Mouse (Mus musculus): ENCODE measurements around the gene Camk1d. TPM values are rescaled to one million over a fixed set of nuclear protein-coding genes. Genes with fewer than 3 reads are reported as not detected.

The Camk1d gene
- polyA plus RNA-seq, 1 experiment from 2014 or later: 1.5 TPM

GRCm38 (mm10) chr2:5636801-5637742 lies 77.2 kb downstream of the Camk1d start:
- no peak for ATAC-seq (ENCODE audit: low FRiP score, low TSS enrichment)
- Histone ChIP-seq H3K4me2 (replicated peaks; ENCODE audit: low read depth, low read length) (no peak overlapping the region), H3K9ac (replicated peaks; ENCODE audit: low read length) (no peak overlapping the region), H3K27me3 (ENCODE audit: insufficient read depth, low read length) (no peaks in the 10 kb centered on the region), H3K36me3 (ENCODE audit: insufficient read depth, low read length) (no peaks in the 10 kb centered on the region), H3K9me3 (ENCODE audit: low read length) (no peaks in the 10 kb centered on the region), H3K4me1 (ENCODE audit: insufficient read depth, low read length) (peaks cover 7% of the 10 kb centered on the region; the same call in 1 of the 2 replicates), H3K4me3 (ENCODE audit: low read length) (no peak overlapping the region), H3K27ac (ENCODE audit: low read length) (no peak overlapping the region)
- WGBS: 88% methylated on average over 14 of the region's 14 CpGs

GRCm38 (mm10) chr2:5632355-5632684 lies 82.0 kb downstream of the Camk1d start:
- 59% methylated on average over 6 of the region's 6 CpGs for WGBS

GRCm38 (mm10) chr2:5631676-5632354 lies 82.5 kb downstream of the Camk1d start:
- Histone ChIP-seq H3K27ac (ENCODE audit: low read length) (peak overlapping the region; percentile 41; the same call in 1 of the 2 replicates), H3K9ac (replicated peaks; ENCODE audit: low read length) (no peak overlapping the region), H3K4me1 (ENCODE audit: insufficient read depth, low read length) (peaks cover 3% of the 10 kb centered on the region; the same call in 1 of the 2 replicates), H3K4me2 (replicated peaks; ENCODE audit: low read depth, low read length) (no peak overlapping the region), H3K4me3 (ENCODE audit: low read length) (no peak overlapping the region), H3K27me3 (ENCODE audit: insufficient read depth, low read length) (no peaks in the 10 kb centered on the region), H3K36me3 (ENCODE audit: insufficient read depth, low read length) (no peaks in the 10 kb centered on the region), H3K9me3 (ENCODE audit: low read length) (no peaks in the 10 kb centered on the region; the same call in 1 of the 2 replicates)
- 0 out of 2 replicates have a peak, but pooled peaks have one; percentile 54 for ATAC-seq (ENCODE audit: low FRiP score, low TSS enrichment)
- WGBS: 52% methylated on average over 11 of the region's 11 CpGs

More at GRCm38 (mm10) chr2:5632355-5632684, 82.0 kb downstream of the Camk1d start:
- Histone ChIP-seq H3K9ac (replicated peaks; ENCODE audit: low read length) (no peak overlapping the region), H3K36me3 (ENCODE audit: insufficient read depth, low read length) (no peaks in the 10 kb centered on the region), H3K9me3 (ENCODE audit: low read length) (no peaks in the 10 kb centered on the region), H3K4me2 (replicated peaks; ENCODE audit: low read depth, low read length) (no peak overlapping the region), H3K4me3 (ENCODE audit: low read length) (no peak overlapping the region), H3K27me3 (ENCODE audit: insufficient read depth, low read length) (no peaks in the 10 kb centered on the region), H3K27ac (ENCODE audit: low read length) (peak overlapping the region; percentile 12; the same call in 1 of the 2 replicates), H3K4me1 (ENCODE audit: insufficient read depth, low read length) (peaks cover 3% of the 10 kb centered on the region; the same call in 1 of the 2 replicates)
- ATAC-seq (ENCODE audit: low FRiP score, low TSS enrichment): 0 out of 2 replicates have a peak, but pooled peaks have one; percentile 9

- Histone ChIP-seq H3K9ac (replicated peaks; ENCODE audit: low read length) (no peak overlapping the region), H3K4me1 (ENCODE audit: insufficient read depth, low read length) (peaks cover 3% of the 10 kb centered on the region; the same call in 1 of the 2 replicates), H3K4me3 (ENCODE audit: low read length) (no peak overlapping the region), H3K9me3 (ENCODE audit: low read length) (no peaks in the 10 kb centered on the region; the same call in 1 of the 2 replicates), H3K4me2 (replicated peaks; ENCODE audit: low read depth, low read length) (no peak overlapping the region), H3K27ac (ENCODE audit: low read length) (no peak overlapping the region), H3K27me3 (ENCODE audit: insufficient read depth, low read length) (no peaks in the 10 kb centered on the region), H3K36me3 (ENCODE audit: insufficient read depth, low read length) (no peaks in the 10 kb centered on the region)
- no peak for ATAC-seq (ENCODE audit: low FRiP score, low TSS enrichment)
- WGBS: 75% methylated on average over 4 of the region's 4 CpGs
Measured at GRCm38 (mm10) chr2:5630710-5631109, 83.6 kb downstream of the Camk1d start.

GRCm38 (mm10) chr2:5624379-5624778 lies 89.9 kb downstream of the Camk1d start:
- Histone ChIP-seq H3K36me3 (ENCODE audit: insufficient read depth, low read length) (no peaks in the 10 kb centered on the region), H3K4me2 (replicated peaks; ENCODE audit: low read depth, low read length) (no peak overlapping the region), H3K9ac (replicated peaks; ENCODE audit: low read length) (no peak overlapping the region), H3K4me1 (ENCODE audit: insufficient read depth, low read length) (no peaks in the 10 kb centered on the region), H3K27ac (ENCODE audit: low read length) (no peak overlapping the region), H3K9me3 (ENCODE audit: low read length) (no peaks in the 10 kb centered on the region; the same call in 1 of the 2 replicates), H3K4me3 (ENCODE audit: low read length) (no peak overlapping the region), H3K27me3 (ENCODE audit: insufficient read depth, low read length) (no peaks in the 10 kb centered on the region)
- no peak for ATAC-seq (ENCODE audit: low FRiP score, low TSS enrichment)
- WGBS: 63% methylated on average over 4 of the region's 4 CpGs

GRCm38 (mm10) chr2:5618361-5618896 lies 95.9 kb downstream of the Camk1d start:
- no peaks in the 10 kb centered on the region for H3K27me3 ChIP-seq (ENCODE audit: insufficient read depth, low read length)
- no peak overlapping the region for H3K4me2 ChIP-seq (replicated peaks; ENCODE audit: low read depth, low read length)
- H3K9ac ChIP-seq (replicated peaks; ENCODE audit: low read length): no peak overlapping the region
- H3K36me3 ChIP-seq (ENCODE audit: insufficient read depth, low read length): no peaks in the 10 kb centered on the region
- no peaks in the 10 kb centered on the region for H3K9me3 ChIP-seq (ENCODE audit: low read length)
- no peak overlapping the region for H3K4me3 ChIP-seq (ENCODE audit: low read length)
- ATAC-seq (ENCODE audit: low FRiP score, low TSS enrichment): no peak
- H3K4me1 ChIP-seq (ENCODE audit: insufficient read depth, low read length): peaks cover 10% of the 10 kb centered on the region
- 87% methylated on average over 8 of the region's 8 CpGs for WGBS
- no peak overlapping the region for H3K27ac ChIP-seq (ENCODE audit: low read length)

GRCm38 (mm10) chr2:5614896-5615295 lies 99.4 kb downstream of the Camk1d start:
- Histone ChIP-seq H3K36me3 (ENCODE audit: insufficient read depth, low read length) (no peaks in the 10 kb centered on the region), H3K9ac (replicated peaks; ENCODE audit: low read length) (no peak overlapping the region), H3K4me1 (ENCODE audit: insufficient read depth, low read length) (peaks cover 15% of the 10 kb centered on the region), H3K4me2 (replicated peaks; ENCODE audit: low read depth, low read length) (no peak overlapping the region), H3K4me3 (ENCODE audit: low read length) (no peak overlapping the region), H3K27ac (ENCODE audit: low read length) (peak overlapping the region; percentile 94), H3K27me3 (ENCODE audit: insufficient read depth, low read length) (no peaks in the 10 kb centered on the region), H3K9me3 (ENCODE audit: low read length) (no peaks in the 10 kb centered on the region)
- 76% methylated on average over 3 of the region's 3 CpGs for WGBS
- ATAC-seq (ENCODE audit: low FRiP score, low TSS enrichment): no peak

GRCm38 (mm10) chr2:5614308-5614705 lies 100.0 kb downstream of the Camk1d start:
- H3K4me1 ChIP-seq (ENCODE audit: insufficient read depth, low read length): peaks cover 15% of the 10 kb centered on the region
- H3K36me3 ChIP-seq (ENCODE audit: insufficient read depth, low read length): no peaks in the 10 kb centered on the region
- no peaks in the 10 kb centered on the region for H3K9me3 ChIP-seq (ENCODE audit: low read length)
- peak overlapping the region; percentile 36; the same call in 1 of the 2 replicates for H3K9ac ChIP-seq (replicated peaks; ENCODE audit: low read length)
- H3K27me3 ChIP-seq (ENCODE audit: insufficient read depth, low read length): no peaks in the 10 kb centered on the region
- ATAC-seq (ENCODE audit: low FRiP score, low TSS enrichment): no peak; the same call in 1 of the 2 replicates
- no peak overlapping the region for H3K4me3 ChIP-seq (ENCODE audit: low read length)
- WGBS: 42% methylated on average over 2 of the region's 2 CpGs
- no peak overlapping the region for H3K4me2 ChIP-seq (replicated peaks; ENCODE audit: low read depth, low read length)
- H3K27ac ChIP-seq (ENCODE audit: low read length): peak overlapping the region; percentile 94

GRCm38 (mm10) chr2:5613651-5614307 lies 100.5 kb downstream of the Camk1d start:
- Histone ChIP-seq H3K4me1 (ENCODE audit: insufficient read depth, low read length) (peaks cover 15% of the 10 kb centered on the region), H3K4me2 (replicated peaks; ENCODE audit: low read depth, low read length) (no peak overlapping the region), H3K36me3 (ENCODE audit: insufficient read depth, low read length) (no peaks in the 10 kb centered on the region), H3K27me3 (ENCODE audit: insufficient read depth, low read length) (no peaks in the 10 kb centered on the region), H3K4me3 (ENCODE audit: low read length) (no peak overlapping the region), H3K9me3 (ENCODE audit: low read length) (no peaks in the 10 kb centered on the region), H3K27ac (ENCODE audit: low read length) (peak overlapping the region; percentile 94), H3K9ac (replicated peaks; ENCODE audit: low read length) (no peak overlapping the region)
- 26% methylated on average over 12 of the region's 12 CpGs for WGBS
- ATAC-seq (ENCODE audit: low FRiP score, low TSS enrichment): peak; percentile 94
